Mouse (Mus musculus): Measurements from ENCODE around the gene BC030870.

DNA sequence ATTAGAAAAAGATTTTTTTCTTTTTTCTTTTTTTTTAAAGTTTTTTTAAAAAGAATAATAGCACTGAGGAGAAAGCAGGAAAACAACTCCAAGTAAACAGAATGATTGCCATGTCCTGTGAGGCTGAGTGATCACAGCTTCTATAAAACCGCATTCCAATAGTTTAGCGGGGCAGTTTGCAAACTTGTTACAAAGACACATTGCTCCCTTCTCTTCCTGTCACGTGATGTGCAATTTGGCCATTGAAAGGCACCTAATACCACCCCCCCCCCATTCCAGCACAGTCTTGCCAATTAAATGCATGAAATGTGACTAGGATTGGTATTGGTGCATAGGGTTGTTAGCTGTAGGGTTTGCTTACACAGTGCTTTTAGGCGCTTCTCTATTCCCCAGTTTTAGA lies 58.4 kb downstream of the BC030870 start:
- no peak for TF ChIP-seq CTCF (IDR thresholded peaks at IDR 0.05)
- no peak for TF ChIP-seq EP300 (IDR thresholded peaks at IDR 0.05)

Data from lung, postnatal 0 days (tissue).